ENCODE assay signal across 4 mouse cellular contexts in the genomic region with DNA sequence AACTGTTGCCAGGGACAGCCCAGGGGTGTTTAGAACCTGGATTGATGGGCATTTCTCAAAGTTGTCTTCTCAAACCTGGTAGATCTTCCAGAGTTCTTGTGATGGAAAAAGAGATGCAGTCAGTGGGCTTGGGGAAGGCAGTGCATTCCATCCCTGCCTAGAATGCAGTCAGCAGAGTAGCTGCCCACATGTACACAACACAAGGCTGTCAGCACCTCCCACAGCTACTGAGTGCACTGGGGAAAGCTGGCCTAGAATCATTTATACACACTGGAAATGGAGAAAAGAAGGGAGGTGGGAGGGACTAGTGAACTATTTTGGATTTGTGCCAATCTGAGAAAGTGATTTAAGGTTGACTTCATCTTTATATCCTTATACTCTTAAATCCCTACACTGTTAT.
A peak's percentile ranks its signal among the peaks of the same experiment; 100 is the strongest.
DNase-seq lines count a peak whose midpoint lies in the region; ATAC-seq lines count a peak whose summit lies in the region.

No protein-coding gene starts in this region.

- peak; percentile 11 to 13 for DNase-seq in frontal cortex, postnatal 36 days (ENCODE audit: low spot score in 2 of 2)
- DNase-seq in left cerebral cortex, adult 18-20 months (ENCODE audit: low spot score in 2 of 2): peak; percentile 3 to 57
- DNase-seq in right cerebral cortex, adult 18-20 months: peak; percentile 63

- ATAC-seq in frontal cortex, adult (ENCODE audit: low TSS enrichment): peak; percentile 96

Comparison
In these comparisons a context has a peak if more than half of its experiments do, and no peak if none do; other contexts are left out.
1. Peak in every context shown above with its lines: DNase-seq and ATAC-seq.
2. DNase-seq: peak in every context shown above with its lines; median percentile 63 in right cerebral cortex, adult 18-20 months; 30 in left cerebral cortex, adult 18-20 months; 12 in frontal cortex, postnatal 36 days.